Mouse (Mus musculus) ES-E14 (cell line): Measurements from ENCODE around the gene Zfp507. TPM values are rescaled to one million over a fixed set of nuclear protein-coding genes. Genes with fewer than 3 reads are reported as not detected.

Source experiments
- DNase-seq: peaks from one replicate; pipeline ENCODE4 v3.0.0-alpha.2; 2013; ENCODE audit warnings: low read depth, low spot score
- H3K27ac ChIP-seq: 2 replicates; pipeline ENCODE4 v1.5.1; 2012; ENCODE audit warnings: low read depth, mild to moderate bottlenecking, low read length, moderate library complexity, mixed read lengths; ENCODE audit not compliant: poor library complexity, insufficient read depth, severe bottlenecking
- H3K36me3 ChIP-seq: 2 replicates; pipeline ENCODE4 v1.6.1; 2012; ENCODE audit warnings: mild to moderate bottlenecking, low read length, moderate library complexity, mixed read lengths; ENCODE audit not compliant: control insufficient read depth, poor library complexity, insufficient read depth, severe bottlenecking
- H3K4me1 ChIP-seq, 2 experiments: fragments of 150-350 bp in 1 of 2; sonication (generic) in 1 of 2; 2 replicates each; pipeline ENCODE4 v1.6.1; 2012; ENCODE audit warnings: low read length in 2 of 2, mild to moderate bottlenecking in 1 of 2, mixed read lengths in 1 of 2; ENCODE audit not compliant: control insufficient read depth in 2 of 2, insufficient read depth in 2 of 2, poor library complexity in 1 of 2
- H3K4me3 ChIP-seq, 2 experiments: fragments of 150-350 bp in 1 of 2; sonication (generic) in 1 of 2; 2 replicates each; pipeline ENCODE4 v1.5.1; 2012; ENCODE audit warnings: low read length in 2 of 2, low read depth in 1 of 2, mild to moderate bottlenecking in 1 of 2, mixed read lengths in 1 of 2; ENCODE audit not compliant: insufficient read depth in 1 of 2, poor library complexity in 1 of 2, severe bottlenecking in 1 of 2
- H3K9ac ChIP-seq: 2 replicates; pipeline ENCODE4 v1.6.1; 2012; ENCODE audit warnings: low read depth, mild to moderate bottlenecking, low read length, mixed read lengths; ENCODE audit not compliant: poor library complexity, insufficient read depth, severe bottlenecking
- H3K9me3 ChIP-seq: fragments of 150-350 bp; sonication (generic); 2 replicates; pipeline ENCODE4 v1.6.1; 2012; ENCODE audit warnings: low read depth, mild to moderate bottlenecking, low read length; ENCODE audit not compliant: control insufficient read depth, insufficient read depth
- CHD2 ChIP-seq: IDR thresholded peaks from 2 replicates; pipeline ENCODE4 v1.6.1; 2014; ENCODE audit warnings: mild to moderate bottlenecking, low read depth, low read length, inconsistent platforms
- HCFC1 ChIP-seq: IDR thresholded peaks from 2 replicates; pipeline ENCODE4 v1.6.1; 2012; ENCODE audit warnings: low read length, inconsistent platforms, borderline replicate concordance; ENCODE audit not compliant: insufficient read depth
- MAFK ChIP-seq: IDR thresholded peaks from 2 replicates; pipeline ENCODE4 v1.6.1; 2014; ENCODE audit warnings: mild to moderate bottlenecking, low read depth, low read length, inconsistent platforms; ENCODE audit not compliant: insufficient read depth
- ZC3H11A ChIP-seq: IDR thresholded peaks from 2 replicates; pipeline ENCODE4 v1.6.1; 2012; ENCODE audit warnings: low read depth, mild to moderate bottlenecking, inconsistent platforms, low read length, borderline replicate concordance
- ZNF384 ChIP-seq: IDR thresholded peaks from 2 replicates; pipeline ENCODE4 v1.6.1; 2012; ENCODE audit warnings: low read depth, low read length, inconsistent platforms
- in situ Hi-C, 2 experiments: fragments of 600-800 bp; cut with MboI; formaldehyde crosslinking; loops; one replicate each; pipeline ENCODE4 v1.15.1; 2025; ENCODE audit warnings: low sequenced_read_pairs in 2 of 2, inconsistent platforms in 1 of 2; ENCODE audit not compliant: unreplicated experiment in 2 of 2
- total RNA-seq: library from RNA; depleted of rRNA; stranded (reverse); fragments of 300-350 nt; gene quantifications from 2 replicates; pipeline ENCODE4 v1.2.3, GENCODE M21; 2012

The Zfp507 gene
- total RNA-seq, 1 experiment, result 25.8 TPM

GRCm38 (mm10) chr7:35819486-35819885 is 16.7 kb upstream of the Zfp507 start:
- Histone ChIP-seq H3K36me3 (no peaks in the 10 kb centered on the region), H3K4me1 (no peaks in the 10 kb centered on the region), H3K9ac (no peak overlapping the region), H3K4me3 (no peak overlapping the region), H3K9me3 (no peaks in the 10 kb centered on the region), H3K27ac (no peak overlapping the region)
- no peak for DNase-seq
- in situ Hi-C loops, result no loop called here
- TF ChIP-seq ZC3H11A (no peak), HCFC1 (no peak), ZNF384 (no peak)

GRCm38 (mm10) chr7:35814759-35815551 is 12.2 kb upstream of the Zfp507 start:
- Histone ChIP-seq H3K27ac (no peak overlapping the region), H3K9me3 (no peaks in the 10 kb centered on the region), H3K4me3 (no peak overlapping the region), H3K36me3 (no peaks in the 10 kb centered on the region), H3K4me1 (no peaks in the 10 kb centered on the region), H3K9ac (no peak overlapping the region)
- TF ChIP-seq MAFK (no peak), ZNF384 (no peak), ZC3H11A (no peak), HCFC1 (no peak), CHD2 (no peak)
- in situ Hi-C loops, result no loop called here
- DNase-seq, result no peak

GRCm38 (mm10) chr7:35813306-35813705 is 10.5 kb upstream of the Zfp507 start:
- Histone ChIP-seq H3K9ac (no peak overlapping the region), H3K36me3 (no peaks in the 10 kb centered on the region), H3K9me3 (no peaks in the 10 kb centered on the region), H3K27ac (no peak overlapping the region), H3K4me3 (no peak overlapping the region), H3K4me1 (no peaks in the 10 kb centered on the region)
- no peak for TF ChIP-seq CHD2
- TF ChIP-seq MAFK, result no peak
- TF ChIP-seq ZC3H11A, result no peak
- TF ChIP-seq HCFC1, result no peak
- TF ChIP-seq ZNF384, result no peak
- no peak for DNase-seq
- in situ Hi-C loops, result no loop called here

GRCm38 (mm10) chr7:35810736-35811135 is 7.9 kb upstream of the Zfp507 start:
- H3K9me3 ChIP-seq, result no peaks in the 10 kb centered on the region
- no peak overlapping the region for H3K4me3 ChIP-seq
- no peak overlapping the region for H3K27ac ChIP-seq
- in situ Hi-C loops, result no loop called here
- TF ChIP-seq CHD2, result no peak
- TF ChIP-seq ZC3H11A, result no peak
- no peak for TF ChIP-seq MAFK
- no peak for TF ChIP-seq ZNF384
- TF ChIP-seq HCFC1, result no peak
- no peak overlapping the region for H3K9ac ChIP-seq
- DNase-seq, result no peak
- H3K36me3 ChIP-seq, result no peaks in the 10 kb centered on the region
- H3K4me1 ChIP-seq, result no peaks in the 10 kb centered on the region

- H3K36me3 ChIP-seq, result peaks cover 9% of the 10 kb centered on the region
- TF ChIP-seq MAFK, result no peak
- TF ChIP-seq HCFC1, result no peak
- TF ChIP-seq ZC3H11A, result no peak
- TF ChIP-seq CHD2, result no peak
- TF ChIP-seq ZNF384, result no peak
- H3K4me3 ChIP-seq, result peak overlapping the region in 1 of 2 experiments; percentile 34; a peak in 2 of 4 replicates
- in situ Hi-C loops, result no loop called here
- H3K9me3 ChIP-seq, result no peaks in the 10 kb centered on the region
- H3K9ac ChIP-seq, result no peak overlapping the region
- DNase-seq, result no peak
- H3K27ac ChIP-seq, result no peak overlapping the region
- peaks cover 2 to 13% of the 10 kb centered on the region in 2 experiments; a peak in 3 of 4 replicates for H3K4me1 ChIP-seq
These were observed 1.4 kb upstream of the Zfp507 start for GRCm38 (mm10) chr7:35804206-35804605.
